Mouse (Mus musculus): ENCODE measurements around the gene Vgf.
A peak's percentile ranks its signal among the peaks of the same experiment; 100 is the strongest.

Gene Vgf

DNA sequence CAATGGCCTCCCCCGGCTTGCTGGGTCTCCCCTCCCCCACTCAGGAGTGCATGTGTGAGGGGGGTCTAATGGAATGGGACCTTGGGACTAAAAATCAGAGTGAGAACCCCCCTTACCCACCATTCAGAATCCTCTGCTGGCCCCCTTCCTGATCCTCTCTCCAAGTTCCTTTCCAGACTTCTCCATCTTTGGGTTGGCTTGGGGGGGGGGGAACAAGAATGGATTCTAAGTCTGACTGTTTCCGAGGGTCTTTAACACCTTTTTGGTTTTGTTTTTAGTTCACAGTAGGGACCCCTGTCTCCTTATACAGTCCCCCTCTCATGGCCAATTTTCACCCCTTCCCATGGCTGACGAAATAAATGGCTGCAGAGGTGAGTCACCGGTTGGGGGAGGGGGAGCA, at the start of gene Vgf:
Gene Vgf, plus strand, starts transcription at position 301 of the 400 bp plus-strand sequence.
- DNase-seq (ENCODE audit: low read depth, low spot score): no peak

DNA sequence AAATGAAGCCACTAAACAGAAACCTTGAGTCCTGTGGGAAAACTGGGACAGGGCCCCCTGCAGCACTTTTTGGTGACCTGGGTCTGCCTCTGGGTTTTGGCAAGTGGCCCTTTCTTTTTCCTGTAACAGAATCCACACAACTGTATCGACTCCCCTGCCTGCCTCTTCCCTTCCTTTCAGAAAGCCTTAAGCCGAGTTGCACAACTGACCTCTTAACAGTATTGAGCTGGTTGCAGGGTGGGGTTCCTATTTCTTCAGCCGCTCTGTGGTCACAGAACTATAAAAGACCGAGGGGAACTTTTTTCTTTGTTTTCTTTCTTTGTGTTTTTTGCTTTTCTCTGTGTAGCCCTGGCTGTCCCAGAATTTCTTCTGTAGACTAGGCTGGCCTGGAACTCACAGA, 48.4 kb upstream of the Vgf start:
- DNase-seq (ENCODE audit: low read depth, low spot score): no peak

DNA sequence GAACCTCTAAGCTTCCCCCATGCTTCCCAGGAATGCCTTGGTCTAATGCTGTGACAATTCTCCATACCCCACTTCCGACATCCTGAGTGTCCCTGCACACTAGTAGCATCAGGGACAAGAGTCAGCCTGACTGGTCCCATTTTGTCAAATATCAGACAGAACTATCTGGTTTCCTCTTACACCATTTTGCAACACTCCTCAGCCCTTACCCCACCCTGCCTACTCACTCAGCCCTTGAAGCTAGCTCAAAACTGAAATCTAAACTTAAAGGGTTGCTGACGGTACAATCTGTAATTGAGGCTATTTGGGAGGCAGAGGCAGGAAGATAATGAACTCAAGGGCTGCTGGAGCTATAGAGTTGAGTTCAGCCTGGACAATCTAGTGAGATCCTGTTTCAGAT, 46.4 kb upstream of the Vgf start:
- no peak for DNase-seq (ENCODE audit: low read depth, low spot score)

DNA sequence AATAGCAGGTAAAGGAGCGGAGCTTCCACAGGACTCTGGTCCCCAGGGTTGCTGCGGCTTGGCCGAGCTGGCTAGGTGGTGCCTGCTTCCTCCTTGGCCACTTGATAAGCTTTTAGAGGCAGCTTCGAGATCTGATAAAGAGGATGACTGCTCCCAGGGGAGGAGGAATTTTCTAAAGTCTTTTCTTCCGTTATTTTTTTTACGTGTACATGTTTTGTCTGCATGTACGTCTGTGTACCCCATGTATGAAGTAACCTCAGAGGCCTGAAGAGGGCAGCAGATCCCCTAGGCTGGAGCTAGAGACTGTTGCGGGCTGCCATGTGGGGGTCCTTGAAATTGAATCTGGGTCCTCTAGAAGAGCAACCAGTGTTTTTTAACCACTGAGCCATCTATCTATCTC, 45.2 kb upstream of the Vgf start:
- peak; percentile 47 for DNase-seq (ENCODE audit: low read depth, low spot score)

DNA sequence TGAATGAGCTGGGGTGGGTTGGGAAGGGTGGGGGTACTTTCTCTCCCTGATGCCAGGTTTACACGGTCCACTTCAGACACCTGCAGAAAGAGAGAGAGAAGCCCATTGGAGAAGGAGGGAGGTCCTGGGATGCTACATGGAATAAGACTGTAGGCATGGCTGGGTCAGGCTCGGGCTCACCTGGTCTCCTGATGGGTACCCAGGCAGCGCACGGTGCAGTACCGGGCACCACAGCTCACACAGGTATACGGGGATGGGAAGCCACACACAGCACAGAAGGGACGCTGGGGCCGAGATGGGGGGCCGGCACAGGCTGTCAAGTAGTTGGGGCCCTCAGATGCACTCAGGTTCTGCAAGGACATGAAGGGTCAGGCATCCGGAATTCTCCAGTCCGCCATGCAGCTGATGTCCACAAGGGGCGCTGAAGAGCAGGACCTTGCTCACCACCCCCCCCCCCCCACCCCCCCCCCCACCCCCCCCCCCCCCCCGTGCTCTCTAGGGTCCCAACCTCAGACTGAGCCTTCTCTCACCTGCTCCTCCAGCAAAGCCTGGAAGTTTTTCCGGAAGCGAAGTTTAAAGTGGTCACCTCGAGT, 43.8 kb upstream of the Vgf start:
- peak; percentile 41 for DNase-seq (ENCODE audit: low read depth, low spot score)

DNA sequence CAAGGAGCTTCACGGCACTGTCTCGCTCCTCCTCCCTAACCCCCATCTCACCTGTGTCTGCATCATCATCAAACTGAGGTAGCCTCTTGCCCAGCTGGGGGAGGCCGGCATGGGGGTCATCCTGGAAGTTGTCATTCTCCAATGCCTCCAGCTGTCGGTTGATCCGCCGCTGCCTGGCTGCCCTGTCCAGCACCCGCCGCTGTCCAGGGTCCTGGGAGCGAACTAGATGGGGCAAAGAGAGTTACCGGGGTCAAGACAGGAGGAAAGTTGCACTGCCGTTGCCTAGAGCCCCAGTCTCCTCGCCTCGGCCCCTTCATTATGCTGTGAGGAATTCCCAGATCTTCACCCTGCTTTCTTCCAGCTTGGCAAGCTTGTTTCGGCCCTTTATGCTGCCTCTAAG, 41.4 kb upstream of the Vgf start:
- no peak for DNase-seq (ENCODE audit: low read depth, low spot score)

DNA sequence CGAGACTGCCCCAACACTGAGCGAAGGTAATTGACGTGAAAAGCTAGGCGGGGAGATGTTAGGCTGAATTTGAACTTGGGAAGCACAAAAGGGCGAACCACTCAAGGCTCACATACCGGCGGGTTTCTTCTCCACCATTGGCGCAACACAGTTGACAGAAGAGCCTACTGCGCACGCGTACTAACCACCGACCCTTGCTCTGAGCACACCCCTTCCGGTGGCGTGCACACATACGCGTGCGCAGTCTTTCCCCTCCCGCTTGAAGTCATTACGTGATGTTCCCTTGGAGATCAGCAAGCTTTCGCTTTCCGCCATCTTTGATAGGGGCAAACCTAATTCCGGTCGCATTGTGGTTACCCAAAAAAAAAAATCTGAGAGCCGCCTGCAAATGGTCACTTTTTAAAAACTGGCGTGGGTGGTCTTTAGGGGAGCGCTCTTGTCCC, 39.5 kb upstream of the Vgf start, which contains the start of gene Plod3:
Gene Plod3, plus strand, starts transcription at position 325 of the 443 bp plus-strand sequence.
- peak; percentile 100 for DNase-seq (ENCODE audit: low read depth, low spot score)

DNA sequence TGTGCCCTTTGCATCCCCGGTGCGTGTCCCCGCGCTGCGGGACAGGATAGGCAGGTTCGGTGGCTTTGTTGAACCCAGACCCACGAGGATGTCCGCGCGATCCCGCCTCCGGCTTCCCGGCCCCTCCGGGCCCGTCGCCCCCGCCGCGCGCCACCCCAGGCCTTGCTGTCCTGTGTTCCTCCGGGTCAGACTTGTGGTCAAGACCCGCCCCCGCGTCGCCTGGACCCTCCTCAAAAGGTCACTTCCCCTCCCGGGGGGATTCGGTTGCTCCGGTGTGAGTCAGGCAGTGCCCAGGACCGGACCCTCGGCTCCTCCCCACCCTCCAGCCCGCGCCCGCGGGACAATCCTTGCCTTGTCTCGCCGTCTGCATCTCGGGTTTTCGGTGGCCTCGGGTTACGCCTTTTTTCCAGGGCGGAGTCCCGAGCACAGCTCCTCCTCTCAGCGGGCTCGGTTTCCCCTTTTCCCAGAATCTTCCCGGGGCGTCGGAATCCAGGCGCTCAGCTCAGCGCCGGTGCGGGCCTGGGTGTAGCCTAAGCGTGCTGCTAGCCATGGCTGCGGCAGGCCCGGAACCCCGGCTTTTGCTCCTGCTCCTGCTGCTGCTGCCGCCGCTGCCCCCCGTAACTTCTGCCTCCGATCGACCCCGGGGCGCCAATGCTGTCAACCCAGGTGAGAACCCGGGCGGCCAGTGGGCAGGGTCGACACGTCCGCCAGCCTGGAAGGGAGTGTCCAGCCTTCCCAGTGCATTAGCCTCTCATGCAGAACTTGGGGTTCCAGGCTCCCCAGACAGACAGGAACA, 38.9 kb upstream of the Vgf start:
- DNase-seq (ENCODE audit: low read depth, low spot score): peak; percentile 64

DNA sequence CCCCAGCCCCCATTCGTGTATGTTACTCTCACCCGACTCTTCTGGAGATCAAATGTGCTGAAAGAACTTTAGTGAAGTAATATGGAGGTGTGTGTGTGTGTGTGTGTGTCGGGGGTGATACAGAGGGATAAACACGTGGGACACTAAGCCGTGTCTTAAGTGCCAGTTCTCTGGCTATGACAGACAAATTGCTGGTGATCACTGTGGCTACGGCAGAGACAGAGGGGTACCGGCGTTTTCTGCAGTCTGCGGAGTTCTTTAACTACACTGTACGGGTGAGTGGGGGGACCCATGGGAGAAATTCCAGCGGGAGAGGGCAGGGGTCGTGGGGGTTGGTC, 38.3 kb upstream of the Vgf start, which contains the start of gene Znhit1:
Gene Znhit1, minus strand, starts transcription at position 88 of the 338 bp plus-strand sequence.
- DNase-seq (ENCODE audit: low read depth, low spot score): no peak

DNA sequence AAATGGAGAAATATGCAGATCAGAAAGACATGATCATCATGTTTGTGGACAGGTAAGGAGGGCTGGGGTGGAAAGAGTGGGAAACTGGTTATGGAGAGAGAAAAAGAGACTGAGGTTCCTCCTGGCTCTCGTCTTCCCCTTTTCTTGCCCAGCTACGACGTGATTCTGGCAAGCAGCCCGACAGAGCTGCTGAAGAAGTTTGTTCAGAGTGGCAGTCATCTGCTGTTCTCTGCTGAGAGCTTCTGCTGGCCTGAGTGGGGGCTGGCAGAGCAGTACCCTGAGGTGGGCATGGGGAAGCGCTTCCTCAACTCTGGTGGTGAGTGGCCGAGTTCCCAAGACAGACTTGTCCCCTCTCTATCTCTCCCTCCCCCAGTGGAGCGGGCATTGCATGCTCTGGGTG, 37.8 kb upstream of the Vgf start:
- no peak for DNase-seq (ENCODE audit: low read depth, low spot score)

DNA sequence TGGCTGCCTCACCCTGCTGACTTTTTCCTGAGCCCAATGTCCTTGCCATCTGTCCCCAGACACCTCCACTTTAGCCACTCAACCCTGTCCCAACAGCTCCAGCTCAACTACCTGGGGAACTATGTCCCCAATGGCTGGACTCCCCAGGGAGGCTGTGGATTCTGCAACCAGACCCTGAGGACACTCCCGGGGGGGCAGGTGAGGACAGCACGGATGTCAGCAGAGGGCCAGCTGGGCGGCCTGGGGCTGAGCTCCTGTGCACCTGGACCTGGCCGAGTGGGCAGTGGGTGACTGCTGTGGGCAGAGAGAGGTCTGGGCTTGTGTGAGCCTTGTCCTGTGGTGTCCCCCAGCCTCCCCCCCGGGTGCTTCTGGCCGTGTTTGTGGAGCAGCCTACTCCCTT, 36.4 kb upstream of the Vgf start:
- no peak for DNase-seq (ENCODE audit: low read depth, low spot score)

DNA sequence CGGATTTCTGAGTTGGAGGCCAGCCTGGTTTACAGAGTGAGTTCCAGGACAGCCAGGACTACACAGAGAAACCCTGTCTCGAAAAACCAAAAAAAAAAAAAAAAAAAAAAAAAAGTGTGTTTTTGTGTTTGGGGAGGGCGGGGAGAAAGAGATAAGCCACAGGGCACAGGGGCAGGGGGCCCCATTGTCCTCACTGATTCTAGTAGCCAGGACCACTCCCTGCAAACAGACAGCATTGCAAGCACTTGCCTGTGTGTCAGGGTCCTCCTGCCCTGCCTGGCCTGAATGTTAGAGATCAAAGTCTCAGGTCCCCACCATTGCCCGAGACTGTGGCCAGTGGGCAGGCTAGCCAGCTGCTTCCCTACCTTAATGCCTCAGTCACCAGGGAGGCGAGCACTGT, 26.7 kb upstream of the Vgf start:
- DNase-seq (ENCODE audit: low read depth, low spot score): no peak

DNA sequence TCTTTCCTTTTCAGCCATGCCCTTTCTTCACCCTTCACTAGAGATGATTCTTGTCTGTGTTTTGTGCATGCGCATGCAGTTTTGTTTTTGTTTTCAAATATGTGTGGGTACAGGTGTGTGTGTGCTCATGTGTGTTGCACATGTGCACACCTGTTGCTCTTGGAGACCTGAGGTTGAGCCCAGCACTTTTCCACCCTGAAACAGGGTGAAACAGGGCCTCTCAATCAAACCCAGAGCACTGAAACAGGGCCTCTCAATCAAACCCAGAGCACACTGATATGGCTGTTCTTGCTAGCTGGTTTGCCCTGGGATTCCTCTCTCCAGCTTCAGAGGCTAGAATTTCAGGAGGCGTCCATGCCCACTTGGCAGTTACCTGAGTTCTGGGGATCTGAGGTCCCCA, 25.6 kb upstream of the Vgf start:
- peak; percentile 72 for DNase-seq (ENCODE audit: low read depth, low spot score)

DNA sequence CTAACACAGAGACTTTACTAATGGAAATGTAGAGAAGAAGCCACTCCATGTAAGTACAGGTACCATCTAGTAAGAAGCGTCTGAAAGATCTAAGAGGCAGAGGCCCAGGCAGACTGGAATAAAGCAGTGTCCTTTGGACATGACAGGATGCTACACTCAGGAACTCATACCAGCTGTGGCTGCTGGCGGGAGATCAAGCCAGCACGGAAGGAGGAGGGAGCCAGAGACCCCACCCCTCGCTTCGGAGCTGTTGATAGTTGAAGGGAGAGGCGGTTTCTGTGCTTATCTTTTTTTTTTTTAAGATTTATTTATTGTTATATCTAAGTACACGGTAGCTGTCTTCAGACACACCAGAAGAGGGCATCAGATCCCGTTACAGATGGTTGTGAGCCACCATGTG, 18.9 kb upstream of the Vgf start:
- DNase-seq (ENCODE audit: low read depth, low spot score): no peak

DNA sequence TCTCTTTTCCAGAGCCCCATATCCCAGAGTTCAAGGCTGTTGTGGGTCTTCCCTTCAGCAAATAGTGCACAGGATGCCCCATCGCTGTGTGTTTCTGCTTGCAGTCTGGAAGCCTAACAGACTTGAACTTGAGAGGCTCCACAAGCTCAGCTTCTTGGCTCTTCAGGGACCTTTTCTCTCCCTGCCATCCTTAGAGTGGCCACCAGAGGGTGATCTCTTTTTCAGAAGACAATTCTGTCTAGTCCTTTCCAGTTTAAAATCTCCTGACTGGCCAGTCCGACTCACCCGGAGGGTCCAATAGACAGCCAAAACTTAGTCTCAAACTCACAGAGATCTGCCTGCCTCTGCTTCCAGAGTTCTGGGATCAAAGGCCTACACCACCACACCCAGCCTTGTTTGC, 16.2 kb upstream of the Vgf start:
- peak; percentile 80 for DNase-seq (ENCODE audit: low read depth, low spot score)

DNA sequence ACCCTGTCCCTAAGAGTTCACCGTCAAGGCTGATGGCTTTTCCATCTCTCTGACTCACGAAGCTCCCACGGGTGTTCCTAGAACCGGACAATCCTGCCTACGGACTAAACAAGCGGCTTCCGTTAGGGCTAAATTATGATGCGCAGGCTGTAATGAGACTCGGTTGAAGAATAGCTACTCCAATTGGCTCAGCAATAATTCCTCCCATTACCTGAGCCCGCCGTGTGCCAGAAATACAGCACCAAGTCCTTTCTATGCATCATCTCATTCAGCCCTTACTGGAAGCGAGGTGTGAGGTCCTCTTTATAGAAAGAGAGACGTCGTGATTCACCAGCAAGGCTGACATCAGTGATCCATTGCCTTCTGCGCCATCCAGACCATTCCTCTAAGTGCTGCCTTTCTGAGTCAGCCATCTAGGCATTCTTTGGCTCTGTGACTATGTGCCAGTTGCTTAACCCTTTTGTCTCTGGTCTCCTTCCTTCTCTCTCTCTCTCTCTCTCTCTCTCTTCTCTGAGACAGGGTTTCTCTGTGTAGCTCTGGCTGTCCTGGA, 13.7 kb upstream of the Vgf start:
- no peak for DNase-seq (ENCODE audit: low read depth, low spot score)

DNA sequence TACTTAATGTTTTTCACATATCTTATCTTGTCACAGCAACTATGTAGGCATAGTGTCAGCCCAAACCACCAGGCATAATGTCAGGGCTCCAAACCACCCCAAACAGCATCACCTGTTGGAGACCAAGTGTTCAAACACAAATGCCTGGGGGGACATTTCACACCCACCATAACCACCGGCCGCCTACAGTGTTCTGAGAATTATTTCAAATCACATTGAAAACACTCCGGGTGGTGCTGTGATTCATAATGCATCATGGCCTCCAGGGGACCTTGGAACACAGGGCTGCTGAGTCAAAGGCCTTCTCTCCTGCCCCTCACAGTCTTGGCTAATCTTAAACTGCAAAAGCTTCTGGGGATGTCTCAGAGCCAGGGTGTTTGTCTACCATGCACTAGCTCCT, 10.3 kb upstream of the Vgf start:
- no peak for DNase-seq (ENCODE audit: low read depth, low spot score)

DNA sequence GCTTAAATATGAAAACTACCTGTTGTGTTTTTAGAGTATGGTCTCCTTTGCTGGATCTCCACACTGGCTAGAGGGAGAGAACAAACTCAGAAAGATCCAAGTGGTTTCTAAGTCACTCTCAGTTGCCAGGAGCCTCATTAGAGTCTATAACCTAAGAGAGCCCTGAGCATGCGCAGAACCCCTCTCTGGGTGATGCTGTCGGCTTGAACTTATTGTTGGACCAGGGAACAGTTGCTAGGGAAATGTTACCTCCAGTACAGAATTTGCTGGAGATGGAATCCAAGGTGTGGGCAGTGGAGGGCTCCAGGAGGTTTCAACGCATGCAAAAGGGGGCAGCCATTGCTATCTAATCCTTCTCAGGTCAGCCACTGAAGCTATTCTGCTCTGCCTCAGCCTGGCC, 1.9 kb upstream of the Vgf start:
- no peak for DNase-seq (ENCODE audit: low read depth, low spot score)

DNA sequence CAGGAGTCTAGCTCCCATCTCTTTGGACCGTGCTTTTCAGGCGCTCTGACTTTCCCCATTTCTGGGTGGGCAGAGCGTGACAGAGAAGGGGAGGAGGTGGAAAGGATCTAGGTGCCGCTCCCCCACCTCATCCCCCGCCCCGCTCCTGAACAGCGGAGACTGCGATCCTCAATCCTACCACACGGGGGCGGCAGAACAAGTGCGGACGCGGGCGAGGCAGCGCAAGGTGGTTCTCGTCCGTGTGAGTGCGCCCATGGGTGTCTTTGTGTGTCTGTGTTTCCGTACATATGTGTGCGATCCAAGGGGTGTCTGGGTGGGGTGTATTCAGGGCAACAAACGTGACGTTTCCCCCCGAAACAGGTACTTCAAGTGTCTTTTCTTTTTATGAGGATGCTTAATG, 1.1 kb upstream of the Vgf start:
- peak; percentile 84 for DNase-seq (ENCODE audit: low read depth, low spot score)

DNA sequence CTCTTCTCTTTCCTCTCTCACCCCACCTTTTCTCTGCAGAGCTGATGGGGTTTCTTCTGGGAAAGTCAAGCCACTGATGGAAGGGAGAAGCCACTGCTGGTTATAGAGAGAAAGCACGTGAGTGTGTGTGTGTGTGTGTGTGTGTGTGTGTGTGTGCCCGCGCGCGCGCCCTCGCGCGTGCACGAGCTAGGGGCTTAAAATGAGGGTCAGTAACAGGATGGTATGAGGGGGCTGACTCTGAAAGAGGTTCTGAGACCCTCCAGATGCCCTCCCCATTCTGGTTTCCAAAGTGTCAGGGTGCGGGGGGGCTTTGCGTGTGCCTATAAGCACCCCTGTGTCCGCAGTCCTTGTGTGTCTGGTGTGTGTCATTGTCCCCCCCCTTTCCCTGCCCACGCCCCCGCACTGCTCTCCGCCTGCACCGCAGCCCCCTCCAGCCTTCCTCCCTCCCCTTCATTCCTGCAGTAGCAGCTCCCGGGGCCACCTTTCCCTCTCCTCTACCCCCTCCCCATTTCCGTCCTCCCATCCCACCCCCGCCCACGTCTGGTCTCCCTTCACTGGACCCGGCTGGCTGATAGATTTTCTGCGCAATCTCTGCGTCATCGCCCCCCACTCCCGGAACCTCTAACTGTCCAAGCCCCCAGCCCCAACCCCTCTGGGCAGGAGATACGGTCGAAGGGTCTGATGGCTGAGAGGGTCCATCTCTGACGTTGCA, 2.5 kb downstream of the Vgf start:
- no peak for DNase-seq (ENCODE audit: low read depth, low spot score)

DNA sequence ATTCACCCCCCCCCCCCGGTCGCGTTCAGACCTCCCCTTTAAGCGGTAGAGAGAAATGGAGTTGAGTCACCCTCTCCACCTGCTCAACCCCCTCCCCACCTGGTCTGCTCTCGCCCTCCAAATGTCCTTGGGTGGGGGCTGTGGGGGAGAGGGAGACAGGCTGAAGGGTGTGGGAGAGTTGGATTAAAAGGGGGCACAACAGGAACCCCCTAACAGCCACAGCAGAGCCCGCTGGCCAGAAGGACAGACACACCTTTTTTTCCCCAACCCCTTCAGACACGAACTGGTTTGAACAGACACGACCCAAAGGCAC, 3.0 kb downstream of the Vgf start:
- no peak for DNase-seq (ENCODE audit: low read depth, low spot score)

DNA sequence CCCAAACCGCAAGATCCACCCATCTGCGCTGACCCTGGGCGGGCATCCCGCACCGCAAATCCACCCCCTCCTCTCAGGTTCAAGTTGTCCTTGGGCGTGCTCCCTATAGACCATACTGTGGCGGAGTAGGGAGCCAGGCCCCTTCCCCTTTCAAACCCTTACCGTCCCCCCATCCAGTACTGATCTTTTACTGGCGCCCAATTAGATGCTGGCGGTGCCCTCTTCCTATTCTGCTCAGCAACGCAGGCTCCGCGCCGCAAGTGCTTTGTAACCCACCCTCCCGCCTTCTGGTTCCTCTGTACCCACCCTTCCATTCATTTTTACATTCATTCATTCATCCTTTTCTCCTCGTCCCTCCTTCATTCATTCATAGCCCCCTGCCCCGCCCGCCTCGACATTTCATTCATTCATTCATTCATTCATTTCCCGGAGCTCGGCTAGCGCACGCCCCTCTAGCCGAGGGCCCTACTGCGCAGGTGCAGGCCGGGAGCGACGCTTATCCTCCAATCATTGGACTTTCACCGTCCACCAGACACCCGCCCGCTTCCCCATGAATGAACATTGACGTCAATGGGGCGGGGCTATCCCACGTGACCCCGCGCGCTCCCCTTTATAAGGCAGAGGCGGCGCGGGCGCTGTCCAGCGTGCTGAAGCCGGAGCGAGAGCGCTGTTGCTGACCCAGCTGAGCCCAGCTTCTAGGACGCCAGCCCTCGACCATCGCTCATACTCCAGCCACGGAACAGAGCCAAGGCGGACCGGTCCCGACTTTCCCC, 3.6 kb downstream of the Vgf start:
- DNase-seq (ENCODE audit: low read depth, low spot score): peak; percentile 98
